Mouse (Mus musculus) lung, postnatal 14 days (tissue): ENCODE measurements at regions not wholly inside any gene's neighbourhood (a gene's known extent, or its start where the extent isn't known, plus 50 kb on each side); places are given as distances from the start of the nearest gene placed in this dataset.

Experiments
- DNase-seq: peaks from one replicate; pipeline ENCODE4 v3.0.0; 2021

- DNase-seq, result no peak
These were observed 283.5 kb downstream of the Naf1 start for GRCm38 (mm10) chr8:67143479-67143878.

- no peak for DNase-seq
These were observed 321.7 kb downstream of the Naf1 start for GRCm38 (mm10) chr8:67181741-67182140.

- no peak for DNase-seq
These were observed 324.4 kb upstream of the Nat3 start for GRCm38 (mm10) chr8:67199213-67199612.

- no peak for DNase-seq
These were observed 317.6 kb upstream of the Nat3 start for GRCm38 (mm10) chr8:67206064-67206463.

- no peak for DNase-seq
These were observed 291.5 kb upstream of the Nat3 start for GRCm38 (mm10) chr8:67231921-67232701.

- no peak for DNase-seq
These were observed 284.7 kb upstream of the Nat3 start for GRCm38 (mm10) chr8:67238934-67239333.

GRCm38 (mm10) chr8:67278759-67279158, 244.9 kb upstream of the Nat3 start:
- DNase-seq, result no peak

GRCm38 (mm10) chr8:67279449-67279848, 244.2 kb upstream of the Nat3 start:
- no peak for DNase-seq

GRCm38 (mm10) chr8:67310494-67310893, 213.2 kb upstream of the Nat3 start:
- no peak for DNase-seq

- DNase-seq, result no peak
These were observed 206.3 kb upstream of the Nat3 start for GRCm38 (mm10) chr8:67317371-67317770.

GRCm38 (mm10) chr8:67318675-67319074, 205.0 kb upstream of the Nat3 start:
- no peak for DNase-seq

- no peak for DNase-seq
These were observed 203.1 kb upstream of the Nat3 start for GRCm38 (mm10) chr8:67320535-67320934.

- DNase-seq, result no peak
These were observed 195.2 kb upstream of the Nat3 start for GRCm38 (mm10) chr8:67328439-67328838.

- no peak for DNase-seq
These were observed 146.6 kb upstream of the Nat3 start for GRCm38 (mm10) chr8:67377061-67377460.

GRCm38 (mm10) chr8:67405947-67406346, 117.7 kb upstream of the Nat3 start:
- peak; percentile 4 for DNase-seq

- no peak for DNase-seq
These were observed 108.8 kb upstream of the Nat3 start for GRCm38 (mm10) chr8:67414826-67415225.

GRCm38 (mm10) chr8:67422521-67422920, 101.1 kb upstream of the Nat3 start:
- DNase-seq, result no peak
